ENCODE assay signal across 8 mouse cellular contexts in the genomic region with DNA sequence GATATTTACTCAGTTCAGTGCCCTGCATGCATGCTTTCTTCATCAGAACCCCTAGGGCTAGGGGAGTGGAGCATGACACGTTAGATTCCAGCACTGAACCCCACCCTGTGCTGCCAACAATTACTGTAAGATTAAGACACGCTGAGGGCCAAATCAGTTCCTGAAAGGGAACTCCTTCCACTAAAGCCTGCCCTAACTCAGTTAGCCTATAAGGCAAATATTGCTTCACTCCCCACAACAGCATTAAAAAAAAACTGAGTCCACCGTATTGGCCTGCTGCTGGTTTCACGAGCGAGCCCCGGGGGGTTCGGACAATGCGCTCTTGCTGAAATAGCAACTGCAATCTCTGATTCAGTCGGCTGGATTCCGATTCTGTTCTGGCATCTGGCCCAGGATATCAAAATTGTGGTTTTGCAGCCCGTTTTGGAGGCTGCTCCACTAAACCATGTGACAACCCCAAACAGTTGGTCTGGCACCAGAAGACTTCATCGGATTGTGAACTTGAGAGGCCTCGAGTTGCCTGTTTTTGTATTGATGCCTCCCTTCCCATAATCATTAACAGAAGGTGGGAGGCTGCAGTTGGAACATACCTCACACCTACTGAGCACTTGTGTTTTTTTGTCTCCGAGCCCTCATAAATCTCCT. TPM values are rescaled to one million over a fixed set of nuclear protein-coding genes. Genes with fewer than 3 reads are reported as not detected.
DNase-seq lines count a peak whose midpoint lies in the region; ATAC-seq lines count a peak whose summit lies in the region.

No protein-coding gene starts in this region.

- H3K4me2 ChIP-seq in embryonic facial prominence, embryonic 12.5 days (replicated peaks) = 0 out of 2 replicates have a peak overlapping the region, but pooled peaks have one; percentile 14

- no peaks in the 10 kb centered on the region for H3K36me3 ChIP-seq in embryonic facial prominence, embryonic 12.5 days

- H3K9me3 ChIP-seq in embryonic facial prominence, embryonic 12.5 days = no peaks in the 10 kb centered on the region

- H3K4me1 ChIP-seq in embryonic facial prominence, embryonic 12.5 days = peaks cover 11% of the 10 kb centered on the region; the same call in 1 of the 2 replicates

- DNase-seq in urinary bladder, postnatal 25 days (ENCODE audit: low spot score) = peak; percentile 23
- no peak for DNase-seq in urinary bladder, postnatal 10 days (ENCODE audit: low spot score)
- peak; percentile 46 to 55 for DNase-seq in heart, postnatal 14 days
- DNase-seq in layer of hippocampus, postnatal 36 days = peak; percentile 35 to 55
- no peak for DNase-seq in natural killer cell, adult 2 months (ENCODE audit: low spot score in 2 of 2)
- DNase-seq in embryo, embryonic 10.5 days (ENCODE audit: low spot score) = no peak

- H3K9ac ChIP-seq in embryonic facial prominence, embryonic 12.5 days = no peak overlapping the region

- no peaks in the 10 kb centered on the region for H3K27me3 ChIP-seq in embryonic facial prominence, embryonic 12.5 days

- peak overlapping the region; percentile 51 for H3K27ac ChIP-seq in embryonic facial prominence, embryonic 12.5 days

- intact Hi-C loops in heart, postnatal 14 days (cut with DNase I) = no loop called here

- WGBS in embryonic facial prominence, embryonic 12.5 days = 33% methylated on average over 14 of the region's 14 CpGs

- H3K4me3 ChIP-seq in embryonic facial prominence, embryonic 12.5 days = no peak overlapping the region

- ATAC-seq in embryonic facial prominence, embryonic 12.5 days (ENCODE audit: insufficient number of reproducible peaks, insufficient read depth, low FRiP score, low TSS enrichment) = peak; percentile 56; the same call in 1 of the 2 replicates
- peak; percentile 56 for ATAC-seq in megakaryocyte, adult 5-6 weeks (ENCODE audit: poor library complexity, severe bottlenecking)

RNA-seq across cellular contexts. Expression of gene Wnt16, which starts 7.7 kb away (rescaled TPM):
- polyA plus RNA-seq in embryonic facial prominence, embryonic 12.5 days (2016; fragmentation: Nextera tagmentation; extraction: Ambion mirVana) = 2.1 and 2.5 TPM in 2 replicates
- total RNA-seq in heart, postnatal 14 days (2021) = under 1 TPM; 0.33 to 0.34 TPM
- 1 to 10 TPM; 1.3 to 2.3 TPM for total RNA-seq in layer of hippocampus, postnatal 36 days (2021)
- not detected in 2 replicates for total RNA-seq in megakaryocyte, adult 5-6 weeks (2015)
- not detected in 2 replicates for total RNA-seq in megakaryocyte, adult 5-6 weeks (2017)

Comparison
In these comparisons a context has a peak if more than half of its experiments do, and no peak if none do; other contexts are left out.
1. DNase-seq: peak in urinary bladder, postnatal 25 days (single experiment), heart, postnatal 14 days (2 of 2) and layer of hippocampus, postnatal 36 days (2 of 2); none in urinary bladder, postnatal 10 days (single experiment), natural killer cell, adult 2 months (0 of 2) and embryo, embryonic 10.5 days (single experiment).